Mouse (Mus musculus): Measurements from ENCODE around the gene Slc5a4a. TPM values are rescaled to one million over a fixed set of nuclear protein-coding genes. Genes with fewer than 3 reads are reported as not detected.

Gene Slc5a4a
- total RNA-seq, 2 experiments from 2014 or later, result not detected

GRCm38 (mm10) chr10:76225944-76226343 lies 78.7 kb downstream of the Slc5a4a start:
- no peak for DNase-seq

GRCm38 (mm10) chr10:76229627-76230026 lies 82.4 kb downstream of the Slc5a4a start:
- no peak for DNase-seq

GRCm38 (mm10) chr10:76237341-76238225 lies 90.3 kb downstream of the Slc5a4a start, which contains the start of gene Prmt2:
Prmt2 (minus strand) TSS chr10:76237865.
- peak; percentile 93 for DNase-seq

Small RNA genes lying within 50 kb of the gene (microRNA-seq; reads per million reads assigned to microRNA genes)
- 0 reads per million in 2 experiments for gene Mir678

Other genes with a start within 250 kb of the Slc5a4a start
- gene Smarcb1, start 225.8 kb upstream of the Slc5a4a start, total RNA-seq (2021), result 10 to 100 TPM; 54.2 to 56.5 TPM
- gene Chchd10, start 214.3 kb upstream of the Slc5a4a start, total RNA-seq (2021), result 100 to 1,000 TPM; 882 to 898 TPM
- 10 to 100 TPM in 1 of 2 experiments, 1 to 10 TPM in 1; 10.0 to 12.7 TPM for gene Mmp11, start 211.0 kb upstream of the Slc5a4a start, total RNA-seq (2021)
- not detected for gene Gm867, start 206.8 kb upstream of the Slc5a4a start, total RNA-seq (2021)
- gene Vpreb3, start 204.4 kb upstream of the Slc5a4a start, total RNA-seq (2021), result not detected
- not detected for gene Gm5134, start 192.9 kb upstream of the Slc5a4a start, total RNA-seq (2021)
- gene Zfp280b, start 114.8 kb upstream of the Slc5a4a start, total RNA-seq (2021), result 10 to 100 TPM; 11.8 to 12.2 TPM
- gene Slc5a4b, start 36.5 kb upstream of the Slc5a4a start, total RNA-seq (2021), result not detected
- gene Prmt2, start 90.4 kb downstream of the Slc5a4a start, total RNA-seq (2021), result 10 to 100 TPM; 23.8 to 26.5 TPM
- 1 to 10 TPM; 1.2 to 1.9 TPM for gene S100b, start 106.4 kb downstream of the Slc5a4a start, total RNA-seq (2021)
- gene Dip2a, start 197.8 kb downstream of the Slc5a4a start, total RNA-seq (2021), result 10 to 100 TPM; 28.4 to 31.6 TPM

All from heart, postnatal 4 days (tissue).